Mouse (Mus musculus) testis, adult 2 months (tissue): ENCODE results near the gene Olfr372.

ENCODE experiments used
- CTCF ChIP-seq: fragments of 200-500 bp; IDR thresholded peaks from 2 replicates; pipeline ENCODE4 v1.5.1; 2012; ENCODE audit warnings: low read depth, mild to moderate bottlenecking, inconsistent platforms, low read length, moderate library complexity; ENCODE audit not compliant: control insufficient read depth, insufficient read depth, insufficient replicate concordance
- POLR2A ChIP-seq: fragments of 200-500 bp; IDR thresholded peaks from 2 replicates; pipeline ENCODE4 v1.6.1; 2012; ENCODE audit warnings: low read depth, mild to moderate bottlenecking, inconsistent platforms, low read length, moderate library complexity; ENCODE audit not compliant: control insufficient read depth

DNA sequence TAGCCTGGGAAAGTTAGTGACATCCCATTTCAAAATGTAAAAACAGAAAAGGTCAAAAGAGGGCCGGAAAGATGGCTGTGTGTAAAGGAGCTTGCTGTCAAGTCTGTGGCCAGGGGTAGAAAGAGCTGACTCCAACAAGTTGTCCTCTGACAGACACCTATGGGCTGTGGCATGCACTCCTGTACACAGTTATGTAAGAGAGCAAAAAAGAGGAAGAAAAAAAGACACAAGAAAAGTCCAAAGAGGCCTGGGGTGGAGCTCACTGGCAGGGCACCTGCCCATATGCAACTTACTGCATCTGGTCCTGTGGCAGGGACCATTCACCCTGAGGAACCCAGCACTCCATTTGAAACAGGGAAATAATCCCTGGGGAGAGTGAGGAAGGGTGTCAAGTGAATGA is 1.5 kb downstream of the Olfr372 start:
- no peak for TF ChIP-seq CTCF
- TF ChIP-seq POLR2A, result no peak
